Mouse (Mus musculus) embryonic facial prominence, embryonic 13.5 days (tissue): Measurements from ENCODE around the gene Copz1. TPM values are rescaled to one million over a fixed set of nuclear protein-coding genes. Genes with fewer than 3 reads are reported as not detected.
A peak's percentile ranks its signal among the peaks of the same experiment; 100 is the strongest.
"Not testable (repeated sequence)": the region's sequence is repeated elsewhere in the genome, so short reads cannot be mapped to it uniquely, and the experiment has no call there.

Experiments used
- ATAC-seq: fragments of 200-750 bp; cut with Nextera tagmentation; 2 replicates; pipeline ENCODE4 v1.8.0; 2017; ENCODE audit warnings: low read depth; ENCODE audit not compliant: insufficient number of reproducible peaks, insufficient read depth, low FRiP score, low TSS enrichment
- H3K27ac ChIP-seq: fragments of 300-500 bp; sonication (generic); 2 replicates; pipeline ENCODE4 v1.5.1; 2015; ENCODE audit warnings: moderate library complexity, mild to moderate bottlenecking, inconsistent platforms
- H3K27me3 ChIP-seq: fragments of 300-500 bp; sonication (generic); 2 replicates; pipeline ENCODE4 v1.6.1; 2015; ENCODE audit warnings: mild to moderate bottlenecking, inconsistent platforms
- H3K36me3 ChIP-seq: fragments of 300-500 bp; sonication (generic); 2 replicates; pipeline ENCODE4 v1.6.1; 2015; ENCODE audit warnings: mild to moderate bottlenecking, inconsistent platforms
- H3K4me1 ChIP-seq: fragments of 300-500 bp; sonication (generic); 2 replicates; pipeline ENCODE4 v1.6.1; 2015; ENCODE audit warnings: inconsistent platforms
- H3K4me2 ChIP-seq: fragments of 300-500 bp; sonication (generic); 2 replicates; pipeline ENCODE4 v1.6.1; 2015; ENCODE audit warnings: moderate library complexity, mild to moderate bottlenecking, inconsistent platforms
- H3K4me3 ChIP-seq: fragments of 300-500 bp; sonication (generic); 2 replicates; pipeline ENCODE4 v1.5.1; 2015; ENCODE audit warnings: mild to moderate bottlenecking, inconsistent platforms
- H3K9ac ChIP-seq: fragments of 300-500 bp; sonication (generic); 2 replicates; pipeline ENCODE4 v1.6.1; 2015; ENCODE audit warnings: mild to moderate bottlenecking, inconsistent platforms
- H3K9me3 ChIP-seq: fragments of 300-500 bp; sonication (generic); 2 replicates; pipeline ENCODE4 v1.6.1; 2016; ENCODE audit warnings: inconsistent platforms
- WGBS: fragments of 180-500 bp; shearing (Covaris S2); methylation state at CpG from one replicate; pipeline ENCODE4 v1.1.7; 2015; ENCODE audit warnings: mixed read lengths; 5-methylcytosine and 5-hydroxymethylcytosine counted together
- polyA plus RNA-seq: library from polyadenylated mRNA; unstranded; fragments of >200 nt; fragmentation: Nextera tagmentation; extraction: Ambion mirVana; gene quantifications from 2 replicates; pipeline ENCODE4 v1.2.1, GENCODE M21; 2015

Gene Copz1
- polyA plus RNA-seq, 1 experiment from 2014 or later = 287 TPM

DNA sequence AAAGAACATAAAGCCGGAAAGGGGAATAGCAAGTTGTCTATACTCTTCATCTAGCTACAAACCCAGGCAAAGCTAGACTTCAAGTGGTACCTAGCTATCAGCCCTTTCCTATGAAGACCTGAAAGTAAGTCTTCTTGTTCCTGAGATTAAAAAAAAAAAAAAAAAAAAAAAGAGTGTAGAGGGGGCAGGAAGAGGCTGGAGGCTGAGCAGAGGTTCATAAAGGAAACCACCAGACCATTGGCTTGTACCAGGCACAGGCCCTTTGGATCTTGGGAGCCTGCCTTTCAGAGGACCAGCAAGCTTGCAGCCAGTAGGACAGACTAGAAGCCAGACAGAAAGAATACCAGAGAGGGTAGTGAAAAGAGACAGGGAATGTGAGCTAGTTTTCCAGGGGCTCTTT is 19.2 kb upstream of the Copz1 start:
- ATAC-seq = no peak
- H3K9me3 ChIP-seq = no peaks in the 10 kb centered on the region
- H3K36me3 ChIP-seq = peaks cover 9% of the 10 kb centered on the region
- peaks cover 3% of the 10 kb centered on the region; the same call in 1 of the 2 replicates for H3K27me3 ChIP-seq
- peaks cover 20% of the 10 kb centered on the region for H3K4me1 ChIP-seq
- no peak overlapping the region for H3K4me3 ChIP-seq
- H3K27ac ChIP-seq = no peak overlapping the region
- no peak overlapping the region for H3K4me2 ChIP-seq
- WGBS = 91% methylated on average over 1 of the region's 1 CpGs
- no peak overlapping the region for H3K9ac ChIP-seq

DNA sequence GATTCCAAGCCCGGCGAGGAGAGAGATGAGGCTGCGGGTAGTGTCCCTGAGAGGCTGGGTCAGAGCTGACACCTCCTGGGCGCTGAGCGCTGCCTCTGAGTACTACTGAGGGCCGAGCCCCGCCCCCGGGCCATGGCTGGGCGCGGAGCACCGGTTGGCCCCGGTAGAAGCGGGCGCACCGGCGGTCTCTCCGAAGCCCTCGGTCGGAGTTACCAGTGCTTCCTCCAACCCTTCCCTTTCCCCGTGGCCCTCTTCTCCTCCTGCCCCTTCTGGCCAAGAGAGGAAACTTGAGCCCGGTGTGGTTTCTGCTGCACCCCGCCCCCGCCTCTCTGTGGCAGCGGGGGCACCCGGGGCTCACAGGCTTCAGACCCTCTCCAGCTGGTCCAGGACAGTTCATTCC is 17.3 kb upstream of the Copz1 start:
- Histone ChIP-seq H3K27ac (no peak overlapping the region), H3K9ac (peak overlapping the region; percentile 78), H3K4me1 (peaks cover 29% of the 10 kb centered on the region), H3K9me3 (no peaks in the 10 kb centered on the region), H3K4me2 (peak overlapping the region; percentile 91), H3K4me3 (peak overlapping the region; percentile 48), H3K27me3 (peaks cover 5% of the 10 kb centered on the region; the same call in 1 of the 2 replicates), H3K36me3 (no peaks in the 10 kb centered on the region)
- ATAC-seq = peak; percentile 56; the same call in 1 of the 2 replicates
- WGBS = under 1% methylated on average over 25 of the region's 25 CpGs

DNA sequence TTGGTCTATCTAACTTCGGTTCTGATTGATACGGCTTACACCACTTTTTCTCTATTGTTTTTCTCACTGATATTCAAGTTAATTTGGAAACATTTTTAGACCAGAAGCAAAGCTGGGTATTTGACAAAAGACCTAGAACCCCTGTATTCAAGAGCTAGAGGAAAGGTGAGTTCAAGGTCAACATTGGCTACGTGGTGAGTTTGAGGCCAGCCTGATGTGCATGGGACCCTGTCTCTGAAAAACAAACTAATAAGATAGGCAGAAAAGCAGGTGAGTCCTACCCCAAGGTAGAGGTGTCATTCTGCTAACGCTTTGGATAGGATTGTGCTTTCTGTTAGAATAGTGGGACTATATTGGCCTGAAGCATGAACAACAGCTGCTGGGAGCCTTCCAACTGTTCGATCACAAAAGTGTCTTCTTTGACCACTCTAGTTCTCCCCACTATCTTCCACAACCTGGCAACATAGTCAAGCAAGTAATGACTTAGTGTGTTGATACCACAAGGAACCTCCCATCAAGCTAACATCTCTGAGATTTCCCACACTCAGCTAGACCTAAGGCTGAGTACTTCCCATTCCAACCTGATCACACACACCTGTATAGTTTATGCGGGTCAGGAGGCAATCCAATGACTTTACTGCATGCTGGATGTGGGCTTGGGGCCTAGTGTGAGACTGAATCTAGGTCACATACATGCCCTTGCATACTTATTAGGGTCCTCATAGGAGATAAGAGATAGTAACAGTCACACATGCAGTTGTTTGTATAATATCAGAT is 16.1 kb upstream of the Copz1 start:
- H3K36me3 ChIP-seq = no peaks in the 10 kb centered on the region
- H3K27ac ChIP-seq = no peak overlapping the region
- H3K9me3 ChIP-seq = no peaks in the 10 kb centered on the region
- no peak overlapping the region for H3K4me2 ChIP-seq
- H3K4me1 ChIP-seq = peaks cover 30% of the 10 kb centered on the region
- WGBS = 93% methylated on average over 6 of the region's 6 CpGs
- H3K9ac ChIP-seq = no peak overlapping the region
- H3K27me3 ChIP-seq = peaks cover 5% of the 10 kb centered on the region; the same call in 1 of the 2 replicates
- no peak overlapping the region for H3K4me3 ChIP-seq
- no peak for ATAC-seq

DNA sequence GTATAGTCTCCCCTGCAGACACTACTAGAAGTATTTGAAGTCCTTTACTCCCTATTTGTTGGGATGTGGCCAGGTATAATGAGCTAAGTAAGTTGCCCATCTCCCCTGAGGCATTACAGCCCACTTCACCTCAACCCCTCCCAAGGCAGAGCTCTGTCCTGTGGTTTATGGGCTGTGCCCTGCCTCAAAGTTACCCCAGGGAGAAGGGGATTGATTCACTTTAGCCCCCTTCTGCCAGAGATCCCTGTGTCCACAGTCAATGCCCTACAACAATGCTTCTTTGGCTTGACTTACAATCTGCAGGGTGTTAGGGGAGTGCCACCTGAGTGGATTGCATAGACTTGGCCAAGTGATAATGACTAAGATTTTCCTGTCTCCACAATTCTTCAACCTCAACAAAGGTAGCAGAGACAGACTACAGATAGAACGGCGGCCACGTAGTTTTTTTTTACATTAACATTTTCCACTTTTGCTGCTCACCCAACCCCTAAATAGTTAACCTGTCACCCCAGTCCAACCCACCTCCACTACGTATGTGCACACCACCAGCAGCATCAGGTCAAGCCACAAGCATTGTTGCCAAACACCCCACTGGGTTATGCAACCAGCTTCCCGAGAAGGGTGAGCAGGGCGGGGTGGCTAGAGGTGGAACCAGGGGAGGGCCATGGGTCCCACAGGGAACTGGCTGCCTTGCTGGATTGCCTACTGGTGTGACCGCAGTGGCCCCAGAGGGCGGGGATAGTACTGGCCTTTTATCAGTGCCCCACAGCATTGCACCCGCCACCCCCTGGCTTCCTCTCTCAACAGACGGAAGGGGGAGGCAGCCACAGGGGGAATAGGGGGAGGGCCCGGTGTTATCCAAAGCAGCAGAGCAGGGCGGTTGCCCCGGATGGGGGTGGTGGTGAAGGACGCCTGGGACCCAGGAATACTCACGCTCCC is 14.5 kb upstream of the Copz1 start, which contains the start of gene Nfe2:
Nfe2 (minus strand) TSS at position 614 of the 939 bp plus-strand sequence.
- WGBS = 15% methylated on average over 15 of the region's 15 CpGs
- peaks cover 5% of the 10 kb centered on the region; the same call in 1 of the 2 replicates for H3K27me3 ChIP-seq
- peak within 1 kb of the TSS; percentile 6; the same call in 1 of the 2 replicates for H3K4me3 ChIP-seq
- H3K9ac ChIP-seq = peak within 1 kb of the TSS; percentile 51; the same call in 1 of the 2 replicates
- H3K27ac ChIP-seq = no peak within 1 kb of the TSS
- no peaks in the 10 kb centered on the region for H3K9me3 ChIP-seq
- ATAC-seq = no peak
- peak within 1 kb of the TSS; percentile 48 for H3K4me2 ChIP-seq
- H3K4me1 ChIP-seq = peaks cover 30% of the 10 kb centered on the region
- H3K36me3 ChIP-seq = no peaks in the 10 kb centered on the region

DNA sequence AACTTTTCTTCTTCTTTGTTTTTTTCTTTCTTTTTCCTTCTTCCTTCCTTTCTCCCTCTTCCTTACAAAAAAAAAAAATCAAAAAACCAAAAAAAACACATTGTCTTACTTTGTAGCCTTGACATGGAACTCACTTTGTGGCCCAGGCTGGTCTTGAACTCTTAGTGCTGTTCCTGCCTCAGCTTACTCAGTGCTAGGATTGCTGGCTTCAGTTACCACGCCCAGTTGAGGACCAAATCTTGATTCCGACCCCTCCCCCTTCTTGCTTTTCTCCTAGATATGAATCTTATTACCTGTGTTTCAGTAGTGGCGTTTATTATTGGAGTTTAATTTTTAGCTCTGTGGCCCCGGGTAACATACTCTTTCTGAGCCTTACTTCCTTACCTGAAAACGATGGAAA is 13.4 kb upstream of the Copz1 start:
- Histone ChIP-seq H3K27me3 (peaks cover 5% of the 10 kb centered on the region; the same call in 1 of the 2 replicates), H3K4me1 (peaks cover 30% of the 10 kb centered on the region), H3K4me3 (no peak overlapping the region), H3K9ac (no peak overlapping the region), H3K9me3 (no peaks in the 10 kb centered on the region), H3K4me2 (no peak overlapping the region), H3K27ac (no peak overlapping the region), H3K36me3 (no peaks in the 10 kb centered on the region)
- ATAC-seq = no peak
- 84% methylated on average over 5 of the region's 5 CpGs for WGBS

DNA sequence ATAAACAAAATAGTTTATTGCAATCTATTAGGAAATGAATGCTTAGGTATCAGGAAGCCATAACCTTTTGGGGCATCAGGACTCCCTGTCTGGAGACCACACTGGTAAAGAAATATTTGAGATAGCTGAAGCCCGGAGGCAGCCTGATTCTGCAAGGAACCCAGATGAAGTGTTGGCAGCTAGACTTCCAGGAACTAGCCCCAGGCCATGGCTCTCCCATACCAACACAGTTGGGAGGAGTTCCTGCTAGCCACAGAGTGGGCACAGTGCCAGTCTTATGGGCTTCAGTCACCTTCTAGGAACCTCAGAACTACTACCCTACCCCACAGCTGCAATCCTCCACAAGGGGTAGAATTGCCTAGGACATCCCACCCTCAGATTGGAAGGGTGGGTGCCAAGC is 12.5 kb upstream of the Copz1 start:
- H3K27ac ChIP-seq = no peak overlapping the region
- H3K4me2 ChIP-seq = no peak overlapping the region
- no peaks in the 10 kb centered on the region for H3K36me3 ChIP-seq
- no peaks in the 10 kb centered on the region for H3K9me3 ChIP-seq
- 31% methylated on average over 1 of the region's 1 CpGs for WGBS
- no peak overlapping the region for H3K9ac ChIP-seq
- H3K4me3 ChIP-seq = no peak overlapping the region
- H3K4me1 ChIP-seq = peaks cover 22% of the 10 kb centered on the region
- H3K27me3 ChIP-seq = peaks cover 5% of the 10 kb centered on the region; the same call in 1 of the 2 replicates
- ATAC-seq = no peak

DNA sequence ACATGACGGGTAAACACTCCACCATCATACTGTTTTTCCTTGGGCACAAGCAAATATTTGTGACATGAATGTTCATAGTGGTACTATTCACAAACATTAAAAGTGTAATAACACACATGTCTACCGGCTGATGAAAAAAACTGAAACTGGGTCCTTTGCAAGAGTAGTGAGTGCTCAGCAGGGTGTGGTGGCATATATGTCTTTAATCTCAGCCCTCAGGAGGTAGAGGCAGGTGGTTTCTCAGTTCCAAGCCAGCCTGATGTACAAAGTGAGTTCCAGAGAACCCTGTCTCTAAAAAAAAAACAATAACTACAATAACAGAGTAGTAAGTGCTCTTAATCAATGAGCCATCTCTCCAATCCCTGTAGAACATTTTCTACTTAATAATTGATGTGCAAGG is 7.7 kb upstream of the Copz1 start:
- no peak for ATAC-seq
- Histone ChIP-seq H3K4me1 (peaks cover 4% of the 10 kb centered on the region; the same call in 1 of the 2 replicates), H3K27me3 (no peaks in the 10 kb centered on the region), H3K36me3 (no peaks in the 10 kb centered on the region), H3K4me2 (no peak overlapping the region), H3K9ac (no peak overlapping the region), H3K4me3 (no peak overlapping the region), H3K27ac (no peak overlapping the region), H3K9me3 (no peaks in the 10 kb centered on the region)
- whole genome bisulfite sequencing = 84% methylated on average over 2 of the region's 2 CpGs

DNA sequence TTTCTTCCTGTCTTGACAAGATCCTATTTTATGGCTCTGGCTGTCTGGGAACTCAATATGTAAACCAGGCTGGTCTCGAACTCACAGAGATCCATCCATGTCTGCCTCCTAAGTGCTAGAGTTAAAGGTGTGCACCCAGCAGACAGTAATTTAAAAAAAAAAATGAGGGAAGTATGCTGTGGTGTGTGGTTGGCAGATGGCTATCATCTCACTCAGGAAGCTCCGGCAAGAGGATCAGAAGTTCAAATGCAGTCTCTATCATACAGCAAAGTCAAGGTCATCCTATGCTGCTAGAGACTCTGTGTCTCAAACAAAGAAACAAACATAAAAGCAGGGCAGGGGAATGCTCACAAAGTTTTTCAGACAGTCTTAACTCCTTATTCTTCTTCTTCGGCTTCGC is 3.6 kb upstream of the Copz1 start:
- Histone ChIP-seq H3K4me3 (no peak overlapping the region), H3K27me3 (no peaks in the 10 kb centered on the region), H3K36me3 (no peaks in the 10 kb centered on the region), H3K27ac (no peak overlapping the region), H3K9ac (no peak overlapping the region), H3K9me3 (no peaks in the 10 kb centered on the region), H3K4me2 (no peak overlapping the region), H3K4me1 (peaks cover 6% of the 10 kb centered on the region)
- ATAC-seq = no peak
- WGBS = 83% methylated on average over 4 of the region's 4 CpGs

DNA sequence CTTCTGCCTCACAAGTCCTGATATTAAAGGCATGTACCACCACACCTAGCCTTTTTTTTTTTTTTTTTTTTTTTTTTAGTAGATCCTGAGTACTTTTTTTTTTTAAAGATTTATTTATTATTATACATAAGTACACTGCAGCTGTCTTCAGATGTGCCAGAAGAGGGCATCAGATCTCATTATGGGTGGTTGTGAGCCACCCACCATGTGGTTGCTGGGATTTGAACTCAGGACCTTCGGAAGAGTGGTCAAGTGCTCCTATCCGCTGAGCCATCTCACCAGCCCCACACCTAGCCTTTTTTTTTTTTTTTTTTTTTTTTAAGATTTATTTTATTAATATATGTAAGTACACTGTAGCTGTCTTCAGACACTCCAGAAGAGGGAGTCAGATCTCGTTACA is 3.4 kb downstream of the Copz1 start:
- not testable (repeated sequence) for ATAC-seq, H3K36me3 ChIP-seq, H3K27me3 ChIP-seq, H3K27ac ChIP-seq, H3K9ac ChIP-seq, H3K4me2 ChIP-seq, H3K4me3 ChIP-seq, H3K9me3 ChIP-seq
- 96% methylated on average over 3 of the region's 3 CpGs for WGBS
- H3K4me1 ChIP-seq = peaks cover 18% of the 10 kb centered on the region

DNA sequence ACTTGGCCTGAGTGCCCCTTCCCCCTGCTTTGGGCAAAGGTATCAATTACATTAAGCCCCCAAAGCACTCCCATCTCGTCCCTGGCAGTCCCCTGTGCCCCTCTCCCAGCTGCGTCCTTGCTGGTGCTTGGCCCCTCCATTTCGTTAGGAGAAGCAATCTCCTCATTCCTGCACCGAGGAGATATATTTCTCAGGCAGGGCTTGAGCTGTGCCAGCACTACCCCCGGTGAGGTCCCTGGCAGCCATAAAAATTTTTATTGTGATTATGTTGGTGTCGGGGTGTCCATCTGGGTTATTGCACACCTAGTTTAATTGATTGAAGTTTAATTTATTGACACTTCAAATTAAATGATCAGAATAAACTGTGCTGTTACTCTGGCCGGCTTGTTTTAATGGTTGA is 5.4 kb downstream of the Copz1 start:
- Histone ChIP-seq H3K27ac (no peak overlapping the region), H3K9me3 (no peaks in the 10 kb centered on the region), H3K36me3 (0 out of 2 replicates have a peak, but pooled peaks cover 2% of the 10 kb centered on the region), H3K9ac (0 out of 2 replicates have a peak overlapping the region, but pooled peaks have one; percentile 32), H3K4me1 (peaks cover 18% of the 10 kb centered on the region), H3K4me3 (no peak overlapping the region), H3K4me2 (no peak overlapping the region), H3K27me3 (no peaks in the 10 kb centered on the region)
- ATAC-seq = no peak
- WGBS = 49% methylated on average over 7 of the region's 7 CpGs

DNA sequence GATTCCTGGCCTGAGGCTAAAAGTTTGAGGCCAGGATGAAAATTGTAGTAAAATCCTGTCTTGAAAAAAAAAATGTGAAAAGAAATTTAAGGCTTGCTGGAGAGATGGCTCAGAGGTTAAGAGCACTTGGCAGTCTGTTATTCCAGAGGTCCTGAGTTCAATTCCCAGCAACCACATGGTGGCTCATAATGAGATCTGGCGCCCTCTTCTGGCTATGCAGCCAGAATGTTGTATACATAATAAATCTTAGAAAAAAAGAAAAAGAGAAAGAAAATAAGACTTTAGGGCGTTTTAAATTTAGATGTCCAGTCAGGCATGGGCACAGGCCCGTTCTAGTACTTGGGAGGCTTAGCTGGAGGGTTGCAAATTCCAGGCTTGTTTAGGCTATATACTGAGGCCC is 7.2 kb downstream of the Copz1 start:
- H3K4me2 ChIP-seq = no peak overlapping the region
- 64% methylated on average over 3 of the region's 3 CpGs for WGBS
- H3K27ac ChIP-seq = no peak overlapping the region
- H3K36me3 ChIP-seq = 0 out of 2 replicates have a peak, but pooled peaks cover 5% of the 10 kb centered on the region
- ATAC-seq = no peak
- H3K27me3 ChIP-seq = no peaks in the 10 kb centered on the region
- H3K9ac ChIP-seq = no peak overlapping the region
- no peak overlapping the region for H3K4me3 ChIP-seq
- H3K4me1 ChIP-seq = peaks cover 7% of the 10 kb centered on the region; the same call in 1 of the 2 replicates
- no peaks in the 10 kb centered on the region for H3K9me3 ChIP-seq
